Mouse (Mus musculus): ENCODE measurements around the gene Mapkapk5.

The Mapkapk5 gene

DNA sequence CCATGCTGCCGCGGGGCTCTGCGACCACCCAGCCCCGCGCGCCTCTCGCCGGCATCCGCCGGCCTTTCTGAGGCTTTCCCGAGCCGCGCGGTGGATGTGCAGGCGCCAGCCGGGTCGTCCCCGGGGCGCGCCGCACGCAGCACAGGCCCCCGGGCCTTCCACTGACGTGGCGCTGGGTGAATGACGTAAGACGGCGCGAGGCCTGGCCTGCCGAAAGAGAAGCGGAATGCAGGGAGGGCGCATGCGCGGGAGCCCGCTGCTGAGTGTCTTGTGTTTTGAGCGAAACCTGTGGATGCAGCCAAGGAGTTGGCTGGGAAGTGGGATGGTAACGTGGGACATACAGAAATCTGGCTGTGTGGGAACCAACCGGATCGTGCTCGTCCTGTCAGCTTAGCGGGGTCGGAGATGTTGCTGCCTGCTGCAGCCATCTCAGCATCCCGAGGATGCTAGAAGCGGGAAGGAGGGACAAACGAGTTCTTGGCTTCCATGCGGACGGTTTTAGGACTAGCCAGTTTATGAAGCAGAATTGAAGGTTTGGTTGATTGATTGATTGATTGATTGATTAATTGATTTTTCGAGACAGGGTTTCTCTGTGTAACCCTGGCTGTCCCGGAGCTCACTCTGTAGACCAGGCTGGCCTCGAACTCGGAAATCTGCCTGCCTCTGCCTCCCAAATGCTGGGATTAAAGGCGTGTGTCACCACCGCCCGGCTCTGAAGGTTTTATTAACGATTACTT lies at the start of gene Mapkapk5:
Gene Mapkapk5, minus strand, starts transcription at position 113 of the 737 bp plus-strand sequence.
- in situ Hi-C loops (cut with MboI; ENCODE audit: low sequenced_read_pairs): no loop called here

DNA sequence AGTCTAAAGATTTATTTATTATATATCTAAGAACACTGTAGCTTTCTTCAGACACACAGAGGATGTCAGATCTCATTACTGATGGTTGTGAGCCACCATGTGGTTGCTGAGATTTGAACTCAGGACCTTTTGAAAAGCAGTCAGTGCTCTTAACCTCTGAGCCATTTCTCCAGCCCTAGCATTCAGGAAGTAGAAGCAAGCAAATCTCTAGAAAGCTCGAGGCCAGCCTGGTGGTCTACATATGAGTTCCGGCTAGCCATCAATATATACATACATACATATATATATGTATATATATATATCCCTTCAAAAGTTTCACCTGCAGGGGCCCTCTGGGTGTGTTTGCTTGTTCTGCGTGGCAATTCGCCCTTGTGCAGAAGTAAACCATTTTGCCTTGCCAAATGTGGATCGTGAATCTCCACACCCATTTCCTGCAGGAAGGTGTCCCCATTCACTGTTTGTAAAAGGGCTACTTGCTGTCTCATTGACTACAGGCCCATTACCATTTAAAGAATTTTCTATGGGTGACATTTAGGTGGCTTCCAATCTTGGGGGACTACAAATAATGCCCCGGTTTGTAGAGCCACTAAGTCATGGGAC lies 49.1 kb upstream of the Mapkapk5 start:
- in situ Hi-C loops (cut with MboI; ENCODE audit: low sequenced_read_pairs): no loop called here

DNA sequence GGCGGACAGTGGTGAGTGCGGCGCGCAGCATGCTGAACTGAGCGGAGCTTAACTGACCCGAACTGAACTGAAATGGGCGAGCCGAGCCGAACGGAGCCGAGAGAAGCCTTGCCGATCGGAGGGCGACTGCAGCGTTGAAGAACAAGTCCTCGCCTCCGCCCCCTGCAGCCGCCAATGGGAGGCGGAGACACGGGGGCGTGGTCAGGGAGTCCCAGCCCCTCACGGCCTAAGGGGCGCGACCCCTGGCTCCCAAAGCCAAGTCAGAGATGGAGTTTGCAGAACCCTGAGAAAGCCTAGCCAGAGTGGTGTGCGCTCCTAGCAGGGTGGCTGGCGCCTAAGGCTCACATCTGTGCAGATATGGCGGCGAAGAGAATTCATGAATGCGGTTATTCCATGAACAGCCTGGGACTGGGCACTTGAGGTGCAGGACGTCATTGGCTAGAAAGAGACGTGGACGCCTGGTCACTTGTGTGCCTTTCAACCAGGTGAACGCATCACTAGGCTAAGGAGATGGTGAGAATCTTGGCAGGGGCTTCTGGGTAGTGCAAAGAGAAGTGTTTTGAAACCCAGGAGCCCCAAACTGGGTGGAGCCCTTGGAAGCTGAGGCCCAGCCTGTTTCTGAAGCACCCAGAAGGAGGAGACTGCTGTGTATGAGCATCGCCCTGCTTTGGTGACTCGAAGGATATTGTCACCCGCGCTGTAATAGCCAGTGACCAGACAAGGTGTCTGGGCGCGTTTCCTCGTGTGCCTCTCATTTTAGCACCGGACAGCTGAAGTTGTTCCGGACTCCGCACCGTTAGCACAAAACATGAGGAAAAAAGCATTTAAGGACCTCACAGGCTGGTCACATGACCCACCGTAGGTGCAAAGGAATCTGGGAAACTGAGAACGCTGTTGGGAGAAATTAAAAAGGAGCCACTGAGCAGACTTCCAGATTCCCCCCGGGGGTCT lies 48.0 kb upstream of the Mapkapk5 start, which contains the start of gene Aldh2:
Gene Aldh2, minus strand, starts transcription at position 374 of the 951 bp plus-strand sequence.
- in situ Hi-C loops (cut with MboI; ENCODE audit: low sequenced_read_pairs): no loop called here

DNA sequence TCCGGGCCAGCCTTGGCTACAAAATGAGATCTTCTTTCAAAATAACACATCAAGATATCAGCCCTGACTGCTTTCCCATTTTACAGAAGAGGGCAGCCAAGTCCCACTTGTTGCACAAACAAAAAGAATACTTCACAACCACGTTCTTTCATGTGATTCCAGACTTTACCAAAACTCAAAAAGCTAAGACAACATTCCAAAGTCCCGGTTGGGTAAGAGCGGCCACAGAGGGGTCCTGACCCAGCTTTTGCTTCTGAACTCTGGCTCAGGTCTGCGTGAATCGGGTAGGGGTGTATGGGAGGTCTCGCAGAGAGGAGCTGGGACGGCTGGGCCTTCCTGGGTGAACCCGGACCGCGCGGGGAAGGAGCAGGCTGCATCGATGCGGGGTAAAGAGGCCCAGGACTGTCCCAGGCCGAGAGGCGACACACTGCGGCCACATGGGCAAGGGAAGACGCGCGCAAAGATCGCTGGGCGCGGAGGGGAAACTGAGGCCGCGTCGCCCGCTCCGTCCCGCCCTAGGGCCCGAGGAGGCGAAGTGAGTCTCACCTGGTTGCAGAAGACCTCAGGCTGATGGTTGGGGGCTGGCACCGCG lies 47.2 kb upstream of the Mapkapk5 start:
- in situ Hi-C loops (cut with MboI; ENCODE audit: low sequenced_read_pairs): no loop called here

DNA sequence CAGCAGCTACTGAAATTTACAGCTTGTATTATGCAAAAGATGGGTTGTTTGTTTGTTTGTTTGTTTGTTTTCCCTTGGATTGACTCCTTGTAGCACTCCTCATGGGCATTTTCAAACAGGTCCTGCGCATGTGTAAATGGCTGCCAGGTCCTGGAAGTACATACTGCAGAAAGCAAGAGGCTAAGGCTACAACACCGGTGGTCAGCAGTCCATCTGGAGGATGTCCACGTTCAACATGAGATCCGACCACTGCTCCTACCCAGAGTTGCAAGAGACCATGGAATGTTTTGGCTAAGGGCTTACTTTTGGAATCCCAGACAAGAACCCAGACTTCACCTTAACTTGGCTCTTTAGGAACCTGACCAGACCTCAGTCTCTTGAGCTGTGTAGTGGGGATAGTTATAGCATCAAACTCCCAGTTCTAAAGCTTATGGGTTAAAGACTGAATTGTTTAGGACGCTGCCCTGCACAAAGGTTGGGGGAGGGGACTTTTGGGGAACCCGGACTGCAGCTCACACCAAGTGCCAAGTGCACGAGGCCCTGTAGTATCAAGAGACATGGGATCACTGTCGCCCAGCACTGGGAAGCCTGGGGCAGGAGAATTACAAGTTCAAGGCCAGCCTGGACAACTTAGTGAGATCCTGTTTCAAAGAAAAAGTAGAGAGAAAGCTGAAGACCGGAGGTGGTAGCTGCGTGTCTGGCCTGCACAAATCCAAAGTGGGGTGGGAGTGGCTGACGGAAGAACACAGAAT lies 46.5 kb upstream of the Mapkapk5 start:
- in situ Hi-C loops (cut with MboI; ENCODE audit: low sequenced_read_pairs): no loop called here

DNA sequence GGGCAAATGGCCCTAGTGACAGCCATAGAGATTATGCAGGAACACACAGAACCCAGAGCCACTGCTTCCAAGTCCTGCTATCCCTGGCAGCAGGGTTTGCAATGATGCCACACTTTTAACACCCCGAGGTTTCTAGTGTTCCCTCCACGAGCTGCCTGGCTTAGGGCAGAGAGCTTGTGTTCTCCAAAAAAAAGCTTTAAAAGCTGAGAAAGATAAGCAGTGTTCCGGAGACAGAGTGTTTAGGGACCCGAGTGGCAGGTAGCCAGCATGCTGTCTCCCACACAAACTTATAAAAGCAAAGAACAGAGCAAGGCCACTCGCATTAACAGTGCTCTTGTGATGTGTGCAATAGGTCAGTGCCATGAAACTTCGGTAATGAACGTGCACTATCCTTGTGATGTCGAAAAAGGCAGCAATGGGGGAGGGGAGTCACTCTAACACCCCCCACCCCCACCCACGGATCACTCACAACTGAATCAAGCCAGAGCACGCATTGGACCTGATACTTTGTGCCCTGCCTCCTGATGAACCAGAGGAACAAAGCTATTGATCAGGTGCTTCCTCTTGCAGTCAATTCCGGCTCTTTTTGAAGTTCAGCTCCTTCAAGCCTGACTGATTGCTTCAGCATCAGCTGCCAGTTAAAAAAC lies 45.8 kb upstream of the Mapkapk5 start:
- in situ Hi-C loops (cut with MboI; ENCODE audit: low sequenced_read_pairs): no loop called here

DNA sequence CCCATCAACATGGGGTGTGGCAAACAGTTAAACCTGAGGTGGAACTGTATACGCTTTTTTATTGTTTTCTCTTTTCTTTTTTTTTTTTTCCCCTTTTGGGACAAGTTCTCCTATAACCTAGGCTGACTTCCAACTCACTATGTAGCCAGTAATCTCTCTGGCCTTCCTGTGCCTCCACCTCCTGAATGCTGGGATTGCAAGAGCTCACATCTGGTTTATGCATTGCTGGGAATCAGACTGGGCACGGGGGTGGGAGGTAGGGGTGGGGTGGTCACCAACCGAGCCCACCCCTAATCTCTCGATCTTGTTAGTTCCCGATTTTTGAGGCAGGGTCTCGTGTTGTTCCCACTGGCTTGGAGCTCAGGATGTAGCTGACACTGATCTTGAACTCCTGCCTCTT lies 44.2 kb upstream of the Mapkapk5 start:
- in situ Hi-C loops (cut with MboI; ENCODE audit: low sequenced_read_pairs): no loop called here

DNA sequence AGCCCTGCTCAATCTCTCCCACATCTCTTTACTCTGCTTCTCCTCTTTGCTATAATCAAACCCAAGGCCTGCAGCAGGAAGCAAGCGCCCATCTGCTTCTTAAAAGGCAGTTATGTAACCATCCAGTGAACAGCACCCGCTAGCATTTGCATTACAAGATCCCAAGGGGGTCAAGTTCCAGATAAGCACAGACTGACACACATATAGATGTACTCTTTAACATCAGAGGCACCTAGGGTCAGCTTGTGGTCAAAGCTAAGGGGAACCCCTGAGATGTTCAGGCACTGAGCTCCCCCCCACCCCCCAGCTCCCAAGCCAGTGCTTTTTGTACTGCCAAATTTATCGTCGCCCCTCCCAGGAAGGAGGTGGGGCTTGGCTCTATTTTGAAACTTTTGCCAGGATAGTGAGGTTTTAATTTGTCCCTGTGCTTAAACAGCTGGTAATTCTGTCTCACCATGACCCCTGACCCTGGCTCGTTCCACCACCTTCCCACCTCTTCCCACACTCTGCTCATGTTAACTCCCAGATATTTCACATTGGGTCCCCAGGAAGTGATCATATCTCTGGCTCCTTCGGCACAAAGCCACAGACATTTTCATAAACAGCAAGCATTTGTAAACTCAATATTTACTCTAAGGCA lies 40.8 kb upstream of the Mapkapk5 start:
- in situ Hi-C loops (cut with MboI; ENCODE audit: low sequenced_read_pairs): no loop called here

DNA sequence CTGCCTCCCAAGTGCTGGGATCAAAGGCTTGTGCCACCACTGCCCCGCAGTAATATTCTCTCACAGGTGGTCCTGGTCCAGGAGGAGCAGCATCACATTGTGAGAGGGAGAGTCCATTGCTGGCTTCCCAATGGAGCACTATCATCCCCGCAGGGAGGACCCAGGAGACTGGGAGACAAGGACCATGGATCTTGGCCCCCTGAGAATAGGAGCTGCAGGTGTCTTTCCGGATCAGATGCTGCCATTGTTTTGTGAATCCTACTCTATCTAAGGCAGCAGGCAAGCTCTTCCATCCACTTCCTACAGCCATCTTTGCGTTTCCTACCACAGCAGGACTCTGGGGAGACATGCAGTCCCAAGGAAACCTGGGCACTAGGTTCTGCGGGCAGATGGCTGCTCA lies 40.0 kb upstream of the Mapkapk5 start:
- in situ Hi-C loops (cut with MboI; ENCODE audit: low sequenced_read_pairs): no loop called here

DNA sequence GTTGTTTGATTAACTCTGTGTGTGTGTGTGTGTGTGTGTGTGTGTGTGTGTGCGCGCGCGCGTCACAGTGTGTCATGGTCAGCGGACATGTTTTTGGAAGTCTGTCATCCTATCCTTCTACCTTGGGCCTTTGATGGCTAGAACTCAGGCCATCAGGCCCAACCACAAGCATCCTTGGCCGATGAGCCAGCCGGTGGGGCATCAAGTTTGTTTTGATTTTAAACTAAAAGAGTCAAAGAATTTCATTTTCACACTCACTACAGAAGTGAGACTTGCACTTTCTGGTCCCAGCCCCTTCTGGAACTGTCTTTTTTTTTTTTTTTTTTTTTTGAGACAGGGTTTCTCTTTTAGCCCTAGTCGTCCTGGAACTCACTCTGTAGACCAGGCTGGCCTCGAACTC lies 39.3 kb upstream of the Mapkapk5 start:
- in situ Hi-C loops (cut with MboI; ENCODE audit: low sequenced_read_pairs): no loop called here

DNA sequence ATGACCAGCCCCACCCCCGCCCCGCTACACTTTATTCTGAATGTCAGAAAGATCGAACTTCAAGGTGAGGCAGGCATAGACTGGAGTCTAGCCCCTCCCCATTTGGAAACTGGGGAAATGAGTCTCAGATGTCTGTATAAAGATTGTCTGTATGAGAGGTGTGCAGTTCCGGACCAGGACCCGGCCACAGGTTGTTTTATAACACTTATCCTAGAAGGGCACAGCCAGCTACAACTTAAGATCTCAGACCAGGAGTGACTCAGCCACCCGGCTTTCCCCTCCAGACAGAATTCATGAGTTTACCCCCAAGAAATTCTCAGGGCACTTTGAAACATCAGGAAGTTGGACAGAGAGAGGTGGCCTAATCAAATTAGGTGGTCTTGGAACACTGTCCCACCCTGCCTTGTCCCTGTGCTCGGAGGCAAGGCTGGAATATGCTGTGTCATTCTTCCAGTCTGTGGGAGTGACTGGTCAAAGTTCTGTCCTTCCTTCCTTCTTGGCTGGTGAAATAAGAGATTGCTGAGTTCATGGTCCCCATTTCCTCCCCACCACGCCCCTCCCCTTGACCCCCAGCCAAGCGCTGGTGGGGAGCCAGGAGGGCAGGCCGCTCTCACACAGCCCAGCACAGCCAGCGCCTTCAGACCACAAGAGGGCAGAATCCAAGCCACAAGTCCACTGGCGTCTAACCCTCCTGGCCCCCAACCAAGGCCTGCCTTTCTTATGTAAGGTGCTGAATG lies 38.2 kb upstream of the Mapkapk5 start:
- in situ Hi-C loops (cut with MboI; ENCODE audit: low sequenced_read_pairs): no loop called here

DNA sequence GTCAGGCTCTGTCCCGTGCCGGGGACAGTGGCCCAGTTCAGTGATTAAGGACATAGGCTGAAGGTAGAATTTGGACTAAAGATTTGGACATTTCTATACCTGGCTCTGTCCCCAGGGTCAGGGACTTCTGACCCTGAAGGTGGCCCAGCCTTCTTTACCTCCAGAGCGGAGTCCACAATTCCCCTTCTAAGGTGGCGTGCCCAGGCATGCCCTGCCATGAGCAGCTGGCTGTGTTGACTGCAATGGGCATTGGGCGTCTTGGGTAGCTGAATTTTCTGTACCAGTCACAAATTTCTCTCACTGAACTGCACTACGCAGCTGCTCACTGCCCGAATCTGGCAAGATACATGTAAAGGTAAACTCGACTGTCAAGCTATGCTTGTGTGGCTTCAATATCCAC lies 36.2 kb upstream of the Mapkapk5 start:
- in situ Hi-C loops (cut with MboI; ENCODE audit: low sequenced_read_pairs): no loop called here

DNA sequence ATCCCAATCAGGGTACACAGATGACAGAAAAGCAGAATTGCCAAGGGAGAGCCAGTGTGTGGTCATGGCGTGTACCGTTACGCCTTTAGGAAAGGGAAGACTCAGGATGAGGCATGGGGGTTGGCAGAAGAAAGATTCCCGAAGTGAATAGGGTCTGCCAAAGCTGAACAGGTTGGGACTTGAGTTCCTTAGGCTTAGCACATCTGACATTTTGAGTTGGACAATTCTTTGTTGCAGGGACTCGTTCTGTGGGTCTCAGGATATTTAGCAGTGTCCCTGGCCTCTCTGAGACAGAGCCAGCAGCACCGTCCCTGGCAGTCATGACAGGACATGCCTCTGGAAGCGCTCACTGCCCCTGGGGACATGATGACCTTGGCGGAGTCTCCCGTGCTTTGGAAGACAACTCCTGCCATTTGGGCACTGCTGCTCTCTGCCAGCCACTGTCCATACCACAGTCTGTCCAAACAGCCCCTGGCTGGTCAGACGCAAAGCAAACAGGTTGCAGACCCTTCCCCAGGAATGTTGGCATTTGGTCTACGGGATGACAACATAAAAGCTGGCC lies 31.3 kb upstream of the Mapkapk5 start:
- in situ Hi-C loops (cut with MboI; ENCODE audit: low sequenced_read_pairs): no loop called here

DNA sequence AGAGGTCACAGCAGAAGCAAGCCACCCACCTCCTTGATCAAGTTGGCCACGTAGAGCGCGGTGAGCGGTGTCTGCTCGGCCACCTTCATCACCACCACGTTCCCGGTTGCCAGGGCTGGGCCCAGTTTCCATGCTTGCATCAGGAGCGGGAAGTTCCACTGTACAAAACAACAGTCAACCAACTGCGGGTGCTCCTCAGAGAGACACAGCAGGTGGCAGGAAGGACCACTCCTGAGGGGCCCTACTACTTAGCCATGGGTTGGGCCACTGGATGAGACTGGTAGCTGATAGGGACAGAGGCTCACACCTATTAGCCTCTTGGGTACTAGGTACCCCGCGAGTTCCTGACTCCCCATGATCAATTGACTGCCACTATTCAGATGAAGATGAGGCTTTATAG lies 30.2 kb upstream of the Mapkapk5 start:
- in situ Hi-C loops (cut with MboI; ENCODE audit: low sequenced_read_pairs): no loop called here

DNA sequence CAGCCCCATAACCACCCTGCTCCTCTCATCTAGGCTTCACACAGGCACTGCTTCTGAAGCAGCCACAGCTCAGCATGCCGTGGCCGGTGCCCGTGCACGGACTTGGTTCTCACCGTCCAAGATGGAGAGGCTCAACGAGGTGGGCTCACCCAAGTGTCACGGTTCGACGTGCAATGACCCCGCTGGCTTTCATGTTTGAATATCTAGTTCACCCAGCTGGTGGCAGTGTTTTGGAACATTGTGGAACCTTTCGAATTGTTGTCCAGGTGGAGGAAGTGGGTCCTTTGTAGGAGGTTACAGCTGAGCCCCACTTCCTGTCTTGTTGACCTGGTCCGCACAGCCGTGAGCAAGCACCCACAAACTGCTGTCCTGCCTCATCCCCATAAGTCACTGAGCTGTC lies 28.4 kb upstream of the Mapkapk5 start:
- in situ Hi-C loops (cut with MboI; ENCODE audit: low sequenced_read_pairs): no loop called here

DNA sequence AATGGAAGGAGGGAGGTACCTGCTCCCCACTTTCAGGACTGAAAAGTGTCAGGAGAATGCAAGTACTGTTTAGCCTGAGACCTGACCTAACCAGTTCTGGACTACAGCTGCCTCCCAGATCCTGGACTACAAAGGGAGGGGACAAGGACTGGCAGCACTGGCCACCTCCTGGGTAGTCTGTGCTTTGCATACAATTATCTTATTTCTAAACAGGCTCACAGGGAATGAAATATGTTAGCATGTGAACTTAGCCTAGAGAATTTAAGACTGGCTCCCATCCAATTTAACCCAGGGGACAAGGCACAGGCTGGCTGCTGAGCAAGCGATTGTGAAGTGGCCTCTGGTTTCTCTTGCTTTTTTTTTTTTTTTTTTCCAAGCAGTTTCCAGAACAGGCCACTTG lies 25.1 kb upstream of the Mapkapk5 start:
- in situ Hi-C loops (cut with MboI; ENCODE audit: low sequenced_read_pairs): no loop called here

DNA sequence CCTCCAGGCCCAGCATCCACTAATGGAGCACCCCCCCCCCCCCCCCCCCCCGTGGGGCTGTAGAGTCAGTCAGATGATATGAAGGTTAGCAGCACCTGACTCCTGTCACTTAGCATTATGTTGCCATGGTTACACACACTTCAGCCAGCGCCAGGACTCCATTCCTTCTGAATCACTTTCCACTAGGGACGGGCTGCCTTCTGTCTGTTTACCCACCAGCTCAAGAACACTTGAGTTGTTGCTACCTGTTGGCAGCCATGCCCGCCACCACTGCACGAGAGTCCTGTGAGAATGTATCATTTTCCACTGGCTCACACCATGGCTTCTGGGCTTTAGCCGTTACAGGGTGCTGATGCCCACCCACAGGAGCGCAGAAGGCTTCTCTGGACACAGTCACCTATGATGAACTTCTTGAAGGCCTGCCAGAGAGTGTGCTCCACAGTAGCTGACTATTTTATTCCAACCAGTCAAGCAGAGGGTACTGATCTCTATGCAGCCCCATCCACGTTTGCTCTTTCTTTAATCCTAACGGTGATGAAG lies 24.2 kb upstream of the Mapkapk5 start:
- in situ Hi-C loops (cut with MboI; ENCODE audit: low sequenced_read_pairs): no loop called here

DNA sequence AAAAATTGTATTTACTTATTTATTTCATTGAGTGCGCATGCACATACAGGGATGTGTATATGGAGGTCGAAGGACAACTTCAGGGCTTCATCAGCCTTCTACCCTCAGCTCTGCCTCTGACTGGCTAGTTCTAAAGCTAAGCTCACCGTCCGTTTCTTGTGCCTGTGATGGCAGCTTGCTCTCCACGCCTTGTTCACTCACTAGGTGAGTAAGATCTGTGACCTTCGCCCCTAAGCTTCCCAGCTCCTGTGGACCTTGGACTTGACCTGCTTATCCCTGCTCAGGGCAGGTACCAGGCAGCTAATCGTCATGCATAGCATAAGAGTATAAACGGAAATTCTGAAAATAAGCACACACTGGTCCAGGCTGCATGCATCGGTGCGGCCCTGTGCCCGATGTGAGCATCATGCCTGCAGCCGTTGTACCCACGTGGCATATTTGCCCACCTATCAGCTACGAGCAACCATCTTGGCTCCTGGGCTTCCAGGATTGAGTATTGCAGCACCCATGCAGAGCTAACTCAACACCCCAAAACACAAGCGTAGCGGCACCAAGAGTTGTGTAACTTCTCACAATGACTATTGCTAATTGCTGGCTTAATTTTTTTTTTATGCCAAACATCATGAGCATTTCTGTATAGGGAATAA lies 20.5 kb upstream of the Mapkapk5 start:
- in situ Hi-C loops (cut with MboI; ENCODE audit: low sequenced_read_pairs): no loop called here
